Mouse (Mus musculus) embryonic stem cell, embryonic (primary cell): ENCODE results near the gene Ksr1.

Experiments
- CTCF ChIA-PET, 4 experiments: fragments of 300-600 bp in 2 of 4; fragments of 350-600 bp in 2 of 4; sonication (Branson Sonifier 250); formaldehyde crosslinking; loops; one replicate each; lab custom pipeline; 2022; ENCODE audit warnings: inconsistent platforms in 2 of 4; lab: Charles Lee
- POLR2A ChIA-PET, 4 experiments: fragments of 300-600 bp in 2 of 4; fragments of 350-600 bp in 2 of 4; sonication (Branson Sonifier 250); formaldehyde crosslinking; loops; one replicate each; lab custom pipeline; 2022; ENCODE audit warnings: antibody characterized with exemption in 4 of 4, inconsistent platforms in 1 of 4; lab: Charles Lee

The Ksr1 gene

DNA sequence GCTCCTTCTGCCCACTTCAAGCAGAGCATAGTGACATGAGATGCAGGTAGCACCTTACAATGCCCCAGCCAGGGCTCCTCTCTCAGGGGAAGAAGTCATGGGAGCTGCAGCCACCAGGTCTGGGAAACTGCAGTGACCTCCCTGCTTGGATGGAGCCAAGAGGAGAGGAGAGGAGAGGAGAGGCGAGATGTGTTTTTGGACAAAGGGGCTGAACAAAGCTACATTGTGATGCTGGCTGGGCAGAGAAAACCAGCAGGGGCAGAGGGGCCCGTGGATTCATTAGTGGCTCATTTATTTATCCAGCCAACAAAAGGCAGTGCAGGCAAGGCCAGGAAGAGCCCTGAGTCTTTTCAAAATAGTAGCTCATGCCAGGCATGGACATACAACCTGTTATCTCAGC is 50.5 kb downstream of the Ksr1 start:
- POLR2A ChIA-PET = interaction anchor here in 3 of 4 experiments (0.5 to 3.5 kb wide), 41 partner anchors 8 to 765 kb away, joined by 3 to 16 read pairs (median 5); partner anchors contain the start of genes Poldip2 (in 1 of the 3) and Tmem199 (in 1 of the 3)
- CTCF ChIA-PET = interaction anchor here in 3 of 4 experiments (0.5 to 1.5 kb wide), 5 partner anchors 8 to 234 kb away, joined by 3 to 5 read pairs (median 4); no protein-coding TSS in a partner anchor

DNA sequence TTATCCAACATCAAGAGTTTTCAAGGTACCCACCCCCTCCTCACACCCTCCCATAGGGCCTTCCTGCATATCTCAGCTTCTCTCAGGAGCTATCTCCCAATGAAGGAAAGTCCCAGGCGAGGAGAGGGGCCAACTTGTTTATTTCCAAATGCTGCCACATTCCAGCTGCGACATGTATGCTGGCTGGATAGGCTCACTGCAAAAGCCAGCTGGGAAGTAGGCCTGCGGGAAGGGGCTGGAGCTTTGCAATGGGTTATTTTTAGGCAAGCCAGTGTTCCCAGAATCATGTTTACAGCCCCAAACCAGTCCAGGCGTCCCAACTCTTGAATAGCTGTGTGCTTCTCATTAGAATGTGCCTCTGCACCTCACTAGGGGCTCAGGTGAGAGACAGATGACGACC is 51.5 kb downstream of the Ksr1 start:
- ChIA-PET CTCF (interaction anchor here (0.6 to 1.5 kb wide), 9 partner anchors 8 to 97 kb away, joined by 3 to 5 read pairs (median 3); no protein-coding TSS in a partner anchor), POLR2A (interaction anchor here in 3 of 4 experiments (0.6 to 3.5 kb wide), 26 partner anchors 7 to 400 kb away, joined by 3 to 16 read pairs (median 5); no protein-coding TSS in a partner anchor)

DNA sequence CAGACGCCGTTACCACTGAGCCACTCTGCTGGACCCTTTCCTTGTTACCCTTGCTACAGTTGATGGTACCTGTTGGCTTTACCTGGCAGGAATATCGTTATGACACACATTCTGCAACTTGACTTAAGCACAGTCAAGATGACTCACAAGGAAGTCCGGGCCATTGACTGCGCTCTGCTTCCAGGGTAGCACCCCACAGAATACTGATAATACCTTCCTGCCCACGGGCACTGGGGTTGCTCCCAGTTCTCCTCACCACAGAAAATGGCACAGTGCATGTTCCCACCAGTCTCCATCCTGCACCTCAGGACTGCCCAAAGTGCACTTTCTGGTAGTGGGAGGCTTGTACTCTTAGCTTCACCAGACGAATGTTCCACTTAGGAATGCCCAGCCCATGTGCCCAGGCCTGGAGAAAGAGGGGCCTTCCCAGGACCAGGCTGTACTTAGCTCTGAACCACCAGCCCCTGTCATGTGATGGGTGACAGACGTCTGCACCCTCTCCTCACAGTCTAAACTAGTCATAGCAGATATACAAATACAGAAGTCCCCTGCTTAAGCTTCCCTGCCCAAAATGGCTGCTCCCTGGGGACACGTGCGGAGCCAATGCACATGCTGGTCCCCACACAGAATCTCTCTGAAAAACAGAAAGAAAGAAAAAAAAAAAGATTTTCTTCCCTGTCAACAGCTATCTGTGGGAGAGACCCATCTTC is 52.1 kb downstream of the Ksr1 start:
- ChIA-PET CTCF (interaction anchor here (0.6 to 1.5 kb wide), 6 partner anchors 10 to 512 kb away, joined by 3 to 6 read pairs (median 3); no protein-coding TSS in a partner anchor), POLR2A (interaction anchor here in 2 of 4 experiments (0.5 to 3.5 kb wide), 20 partner anchors 8 to 90 kb away, joined by 3 to 16 read pairs (median 6); no protein-coding TSS in a partner anchor)

DNA sequence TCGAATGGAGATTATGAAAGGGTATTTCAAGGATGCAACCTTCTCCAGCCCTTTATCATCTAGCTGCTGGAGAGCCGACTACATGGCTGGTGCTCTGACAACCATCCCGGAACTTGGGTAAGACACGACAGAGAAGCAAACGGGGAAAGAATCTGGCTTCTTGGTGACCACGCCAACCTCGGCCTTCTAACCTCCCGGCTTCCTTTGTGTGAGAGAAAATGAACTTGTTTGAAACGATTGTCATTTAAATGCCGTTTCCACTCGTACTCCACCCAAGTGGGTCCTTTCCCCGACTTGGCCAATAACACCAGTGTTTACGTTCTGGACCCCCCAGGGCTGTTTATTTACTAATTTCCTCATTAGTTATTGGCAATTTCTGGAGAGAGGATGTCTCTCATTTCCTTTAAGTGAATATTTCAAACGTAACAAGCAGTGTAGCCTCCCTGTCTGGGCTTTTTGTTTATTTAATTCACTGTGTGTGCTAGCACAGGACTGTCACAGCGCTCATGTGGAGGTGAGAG is 52.8 kb downstream of the Ksr1 start:
- POLR2A ChIA-PET = interaction anchor here in 3 of 4 experiments (0.5 to 3.5 kb wide), 11 partner anchors 8 to 90 kb away, joined by 3 to 16 read pairs (median 6); no protein-coding TSS in a partner anchor
- CTCF ChIA-PET = no interaction called here

DNA sequence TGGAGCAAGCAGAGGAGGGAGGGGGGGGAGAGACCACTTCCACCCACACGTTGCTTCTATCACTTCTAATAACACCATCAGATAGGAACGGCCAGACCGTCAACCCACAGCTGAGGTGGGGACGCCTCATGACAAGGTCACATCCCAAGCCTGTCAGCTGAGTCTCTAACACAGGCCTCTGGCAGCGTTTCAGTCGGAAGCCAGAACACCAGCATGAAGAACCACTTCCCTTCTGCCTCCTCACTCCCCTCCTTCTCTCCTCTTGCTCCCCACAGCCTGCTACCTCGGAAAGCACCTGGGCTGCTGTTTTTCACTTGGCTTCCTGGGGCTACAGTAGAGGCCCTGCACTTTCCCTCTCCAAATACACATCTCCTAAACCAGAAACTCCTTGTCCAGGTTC is 53.4 kb downstream of the Ksr1 start:
- POLR2A ChIA-PET = interaction anchor here in 2 of 4 experiments (0.6 to 3.5 kb wide), 8 partner anchors 8 to 91 kb away, joined by 3 to 14 read pairs (median 4); no protein-coding TSS in a partner anchor
- CTCF ChIA-PET = interaction anchor here in 1 of 4 experiments (0.6 kb wide), 1 partner anchor 42 kb away, joined by 3 read pairs; no protein-coding TSS in a partner anchor

DNA sequence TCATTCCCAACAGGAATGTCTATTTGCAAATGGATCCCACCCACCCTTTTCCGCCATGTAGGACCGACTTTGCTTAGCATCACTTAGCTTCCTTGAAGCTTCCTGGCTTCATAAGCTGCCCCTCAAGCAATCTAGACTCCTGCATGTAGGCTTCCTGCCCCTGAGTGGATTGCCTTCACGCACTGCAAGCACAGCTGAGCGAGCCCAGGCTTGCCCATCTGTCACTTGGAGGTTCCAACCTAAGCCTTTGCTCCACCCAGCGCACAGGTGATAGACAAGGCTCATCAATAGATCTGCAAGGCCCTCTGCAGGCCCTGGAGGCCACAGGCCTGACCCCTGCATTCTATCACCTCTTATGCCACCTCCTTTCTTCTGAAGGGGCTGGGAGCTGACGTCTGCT is 54.0 kb downstream of the Ksr1 start:
- ChIA-PET CTCF (interaction anchor here in 1 of 4 experiments (0.6 kb wide), 1 partner anchor 43 kb away, joined by 3 read pairs; no protein-coding TSS in a partner anchor), POLR2A (interaction anchor here in 2 of 4 experiments (0.8 to 2.5 kb wide), 5 partner anchors 10 to 92 kb away, joined by 3 to 8 read pairs (median 6); no protein-coding TSS in a partner anchor)

DNA sequence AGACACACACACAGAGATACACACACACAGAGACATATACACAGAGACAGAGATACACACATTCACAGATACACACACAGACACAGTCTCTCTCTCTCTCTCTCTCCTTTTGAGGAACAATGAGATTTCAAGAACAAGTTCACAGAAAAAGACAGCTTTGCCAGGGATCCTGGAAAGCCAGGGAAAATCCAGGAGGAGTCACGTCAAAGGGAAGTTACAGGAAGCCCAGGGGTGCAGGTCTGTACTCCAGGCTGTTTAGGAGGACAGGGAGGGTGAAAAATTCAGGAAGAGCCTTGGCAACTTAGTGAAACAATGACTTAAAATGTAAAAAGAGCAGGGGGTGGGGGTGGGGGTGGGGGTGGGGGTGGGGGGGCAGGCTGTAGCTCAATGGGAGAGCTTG is 56.5 kb downstream of the Ksr1 start:
- ChIA-PET CTCF (interaction anchor here in 2 of 4 experiments (0.5 to 2.0 kb wide), 9 partner anchors 9 to 450 kb away, joined by 3 to 7 read pairs (median 4); no protein-coding TSS in a partner anchor), POLR2A (interaction anchor here in 3 of 4 experiments (0.6 to 3.0 kb wide), 12 partner anchors 9 to 1059 kb away, joined by 3 to 10 read pairs (median 4); partner anchors contain the start of gene Ksr1 (in 2 of the 3))

DNA sequence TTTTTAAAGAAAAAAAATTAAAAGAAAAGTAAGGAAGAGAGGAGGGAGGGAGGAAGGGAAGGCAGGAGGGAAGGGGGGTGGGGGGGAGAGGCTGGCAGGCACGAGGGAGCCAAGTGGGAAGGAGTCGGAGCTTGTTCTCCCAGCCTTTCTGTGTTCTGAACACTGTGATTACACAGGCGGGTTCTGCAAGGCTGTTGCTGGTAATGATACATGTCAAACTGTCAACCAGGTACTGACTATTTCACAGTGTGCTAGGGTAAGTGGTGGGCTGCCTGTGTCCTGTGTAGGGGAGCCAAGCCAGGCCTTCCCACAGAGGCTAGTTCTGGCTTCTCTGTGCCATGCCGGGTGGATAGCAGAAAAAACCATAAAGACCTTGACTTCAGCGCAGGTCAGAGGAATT is 57.2 kb downstream of the Ksr1 start:
- CTCF ChIA-PET = interaction anchor here in 1 of 4 experiments (0.9 to 1.4 kb wide), 2 partner anchors 10 to 32 kb away, joined by 3 to 4 read pairs; no protein-coding TSS in a partner anchor
- POLR2A ChIA-PET = interaction anchor here in 2 of 4 experiments (0.6 to 3.0 kb wide), 10 partner anchors 8 to 112 kb away, joined by 3 to 10 read pairs (median 4); partner anchors contain the start of gene Ksr1 (in 1 of the 2)

DNA sequence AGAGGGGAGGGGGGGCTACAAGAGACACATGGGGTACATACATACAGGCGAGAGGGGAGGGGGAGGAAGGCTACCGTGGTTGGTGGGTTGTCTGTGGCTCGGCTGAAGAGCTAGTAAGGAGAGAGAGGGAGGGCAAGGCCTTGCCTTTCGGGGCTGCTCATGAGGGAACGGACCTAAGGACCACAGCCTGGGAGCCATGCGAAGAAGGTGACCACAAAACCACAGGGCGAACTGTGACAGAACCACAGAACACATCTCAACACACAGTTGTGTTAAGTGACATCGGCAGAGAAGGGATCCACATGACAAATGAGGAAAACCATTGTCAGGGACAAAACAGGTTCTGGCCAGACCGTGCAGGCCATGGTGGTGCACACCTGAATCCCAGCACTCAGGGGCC is 57.9 kb downstream of the Ksr1 start:
- ChIA-PET POLR2A (interaction anchor here (0.6 to 3.0 kb wide), 21 partner anchors 7 to 664 kb away, joined by 3 to 12 read pairs (median 6); partner anchors contain the start of gene Ksr1 (in 1 of the 4)), CTCF (interaction anchor here in 2 of 4 experiments (0.7 to 1.6 kb wide), 4 partner anchors 12 to 136 kb away, joined by 3 to 4 read pairs (median 4); no protein-coding TSS in a partner anchor)

DNA sequence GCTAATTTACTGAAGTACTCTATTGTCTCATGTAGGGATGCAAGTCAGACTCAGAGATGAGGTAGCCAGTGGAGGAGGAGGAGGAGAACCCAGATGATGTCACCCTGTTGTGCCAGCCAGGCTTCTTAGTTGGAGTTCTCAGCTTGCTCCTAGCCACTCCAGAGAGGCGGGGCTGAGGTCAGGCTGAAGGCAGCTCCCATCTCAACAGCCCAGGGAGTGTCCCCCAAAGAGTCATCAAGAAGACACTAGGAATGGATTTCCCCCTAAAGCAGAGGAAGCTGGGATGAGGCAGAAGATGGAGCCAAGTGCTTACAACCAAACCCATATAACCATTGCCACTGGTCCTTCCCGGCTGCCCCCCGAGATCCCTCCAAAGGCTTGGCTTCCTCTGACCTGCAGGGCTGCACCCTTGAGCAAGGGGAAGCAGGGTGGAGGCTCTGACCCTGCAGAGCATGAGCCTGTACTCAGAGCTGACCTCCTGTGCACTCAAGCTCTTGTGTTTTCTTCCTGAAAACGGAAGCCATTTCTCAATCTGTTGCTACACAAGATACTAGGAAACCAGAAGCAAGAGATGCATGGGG is 58.4 kb downstream of the Ksr1 start:
- ChIA-PET POLR2A (interaction anchor here (0.6 to 3.0 kb wide), 21 partner anchors 8 to 665 kb away, joined by 3 to 12 read pairs (median 6); partner anchors contain the start of gene Ksr1 (in 1 of the 4)), CTCF (interaction anchor here in 2 of 4 experiments (0.7 to 1.6 kb wide), 5 partner anchors 8 to 137 kb away, joined by 3 to 4 read pairs (median 4); no protein-coding TSS in a partner anchor)

DNA sequence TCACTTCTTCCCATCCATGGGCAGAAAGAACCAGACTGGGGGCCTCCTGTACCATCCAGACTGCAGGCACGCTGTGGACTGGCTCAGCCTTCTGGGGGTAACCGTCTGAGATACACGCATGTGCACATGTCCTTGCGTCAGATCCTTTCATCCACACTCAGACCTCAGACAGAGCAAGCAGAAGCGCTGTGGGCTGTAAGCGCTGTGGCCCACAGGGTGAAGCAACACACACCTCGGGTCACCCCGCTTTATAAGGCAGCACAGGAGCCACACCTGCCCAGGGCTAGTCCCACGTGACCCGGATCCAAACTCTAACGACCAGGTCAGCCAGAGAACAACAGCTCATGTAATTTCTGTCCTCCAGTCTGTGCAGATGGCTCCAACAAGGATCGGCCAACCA is 59.4 kb downstream of the Ksr1 start:
- POLR2A ChIA-PET = interaction anchor here in 2 of 4 experiments (0.8 to 3.0 kb wide), 12 partner anchors 9 to 59 kb away, joined by 3 to 12 read pairs (median 4); partner anchors contain the start of gene Ksr1 (in 1 of the 2)
- CTCF ChIA-PET = interaction anchor here in 2 of 4 experiments (0.8 to 1.6 kb wide), 5 partner anchors 9 to 138 kb away, joined by 3 to 4 read pairs (median 4); no protein-coding TSS in a partner anchor

DNA sequence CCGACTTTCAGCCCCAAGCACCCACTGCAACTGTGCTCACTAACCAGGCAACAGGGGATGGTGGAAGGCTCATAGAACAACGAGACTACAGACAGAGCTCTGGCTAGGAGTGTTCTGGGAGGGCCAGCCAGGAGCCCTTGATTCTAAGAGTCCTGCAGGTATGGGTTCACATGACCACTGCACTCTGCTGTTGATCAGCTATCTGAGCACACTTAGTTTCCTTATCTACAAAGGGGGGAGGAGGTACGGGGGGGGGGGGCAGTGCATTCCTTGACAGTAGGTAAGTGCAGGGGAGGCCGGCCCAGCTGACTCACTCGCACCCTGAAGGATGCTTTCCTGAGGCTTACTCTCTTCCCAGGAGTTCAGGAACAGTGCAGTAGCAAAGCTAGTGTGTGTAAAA is 61.1 kb downstream of the Ksr1 start:
- ChIA-PET POLR2A (interaction anchor here in 3 of 4 experiments (0.6 to 2.3 kb wide), 11 partner anchors 9 to 106 kb away, joined by 3 to 14 read pairs (median 3); no protein-coding TSS in a partner anchor), CTCF (interaction anchor here in 1 of 4 experiments (0.5 kb wide), 1 partner anchor 288 kb away, joined by 3 read pairs; no protein-coding TSS in a partner anchor)

DNA sequence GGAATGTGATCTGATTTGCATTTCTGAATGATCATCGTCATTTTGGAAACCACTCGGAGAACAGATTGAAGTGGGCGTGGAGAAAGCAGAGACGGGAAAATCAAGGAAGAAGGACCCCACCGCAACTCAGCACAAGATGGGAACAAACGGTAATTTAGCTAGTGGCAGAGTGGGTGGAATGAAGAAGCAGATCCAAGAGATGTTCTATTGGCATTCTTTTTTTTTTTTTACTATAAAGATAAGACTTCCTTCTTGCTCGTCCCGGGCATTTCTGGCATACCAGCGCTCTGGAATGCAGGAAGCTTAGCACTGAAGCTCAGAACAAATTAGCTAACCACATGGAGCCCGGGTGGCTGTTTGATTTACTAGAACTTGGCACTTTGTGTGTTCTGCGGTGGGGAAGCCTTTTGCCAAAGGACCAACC is 63.2 kb downstream of the Ksr1 start:
- CTCF ChIA-PET = interaction anchor here in 1 of 4 experiments (0.7 kb wide), 1 partner anchor 153 kb away, joined by 3 read pairs; no protein-coding TSS in a partner anchor

DNA sequence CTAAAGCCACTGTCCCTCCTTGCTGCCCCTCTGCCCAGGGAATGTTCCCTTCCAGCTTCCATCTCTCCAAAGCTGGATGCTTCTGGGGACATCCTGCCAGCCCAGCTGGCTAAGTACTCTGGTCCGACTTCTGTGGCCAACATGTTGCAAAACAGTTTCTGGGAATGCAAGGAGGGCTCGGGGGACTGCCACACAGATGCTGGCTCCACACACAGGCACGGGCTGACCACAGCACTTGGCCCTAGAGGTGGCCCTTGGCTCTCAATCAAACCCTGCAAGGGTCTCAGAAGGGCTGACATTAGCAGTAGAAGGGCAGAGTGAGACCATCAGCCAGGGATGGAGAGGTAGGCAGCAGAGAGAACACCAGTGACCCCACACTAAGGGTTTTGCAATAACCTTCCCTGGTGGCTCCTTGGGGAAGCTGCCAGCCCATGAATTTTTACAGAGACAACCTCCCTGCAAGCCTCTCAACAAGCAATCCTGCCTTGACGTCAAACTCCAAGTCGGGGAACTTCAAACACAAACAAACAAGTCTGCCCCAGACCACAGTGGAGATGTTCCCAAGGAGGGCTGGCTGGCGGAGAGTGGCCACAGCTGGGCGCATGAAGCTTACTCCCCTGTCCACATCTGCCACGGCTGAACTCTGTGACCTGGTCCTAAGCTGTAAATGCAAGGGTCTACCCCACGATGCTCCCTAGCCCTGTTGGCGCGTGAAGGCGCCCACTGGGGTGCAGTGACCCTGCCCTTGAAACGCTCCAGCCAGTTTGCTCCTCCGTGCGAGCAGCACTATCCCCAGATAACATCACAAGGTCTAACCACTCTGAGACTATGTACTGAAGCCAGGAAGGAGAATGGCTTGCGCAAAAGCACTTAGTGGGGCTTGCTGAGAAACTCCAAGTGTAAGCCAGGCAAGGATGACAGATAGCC is 65.0 kb downstream of the Ksr1 start:
- CTCF ChIA-PET = interaction anchor here in 2 of 4 experiments (1.1 to 1.2 kb wide), 2 partner anchors 9 to 51 kb away, joined by 3 to 7 read pairs; no protein-coding TSS in a partner anchor
- POLR2A ChIA-PET = interaction anchor here in 1 of 4 experiments (0.7 to 1.0 kb wide), 3 partner anchors 9 to 13 kb away, joined by 3 to 4 read pairs (median 3); no protein-coding TSS in a partner anchor

More for the DNA sequence above, 63.2 kb downstream of the Ksr1 start:
- POLR2A ChIA-PET = interaction anchor here (0.6 to 2.0 kb wide), 10 partner anchors 9 to 147 kb away, joined by 3 to 8 read pairs (median 3); no protein-coding TSS in a partner anchor

DNA sequence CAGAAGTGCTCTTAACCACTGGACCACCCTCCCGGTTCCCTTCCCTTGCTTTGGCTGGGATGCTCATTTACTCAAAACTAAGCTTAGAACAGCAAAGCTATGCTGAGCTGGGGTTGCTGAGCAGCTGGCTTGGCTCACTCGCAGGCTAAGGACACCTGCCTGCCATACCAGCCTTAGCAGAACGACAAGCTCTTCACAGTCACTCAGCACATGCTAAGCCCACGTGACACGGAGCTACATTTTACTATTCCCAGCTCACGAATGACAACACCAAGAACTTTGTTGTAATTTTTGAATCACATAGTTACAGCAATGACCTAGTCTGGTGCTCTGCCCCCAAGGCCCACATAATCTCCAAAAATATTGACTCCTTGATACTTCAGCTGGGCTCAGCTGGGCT is 66.1 kb downstream of the Ksr1 start:
- ChIA-PET CTCF (interaction anchor here in 3 of 4 experiments (0.7 to 1.2 kb wide), 3 partner anchors 10 to 50 kb away, joined by 3 to 7 read pairs (median 3); no protein-coding TSS in a partner anchor), POLR2A (interaction anchor here in 1 of 4 experiments (0.9 to 1.0 kb wide), 2 partner anchors 9 to 10 kb away, joined by 3 read pairs; no protein-coding TSS in a partner anchor)

DNA sequence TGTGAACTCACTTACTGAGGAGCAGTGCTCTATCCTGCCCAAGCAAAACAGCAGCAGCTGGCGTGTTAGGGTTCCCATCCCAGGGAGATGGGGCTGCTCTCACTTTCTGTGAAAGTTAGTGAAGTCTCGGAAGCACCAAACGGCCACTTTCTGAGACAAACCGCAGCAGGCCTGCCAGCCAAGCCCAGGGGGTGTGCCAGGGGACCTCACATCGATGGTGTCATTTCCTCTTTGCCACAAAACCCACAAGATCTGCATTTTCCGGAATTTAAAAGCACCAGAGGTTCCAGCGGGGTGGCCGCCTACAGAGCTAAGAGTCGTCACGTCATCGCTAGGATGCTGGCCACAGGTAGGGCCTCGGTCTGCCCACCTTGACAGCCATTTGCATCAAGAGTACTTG is 69.7 kb downstream of the Ksr1 start:
- ChIA-PET POLR2A (interaction anchor here in 1 of 4 experiments (0.6 to 1.3 kb wide), 4 partner anchors 18 to 535 kb away, joined by 3 read pairs; no protein-coding TSS in a partner anchor), CTCF (interaction anchor here in 2 of 4 experiments (0.6 to 0.9 kb wide), 2 partner anchors 11 to 1339 kb away, joined by 3 read pairs; no protein-coding TSS in a partner anchor)
